Mouse (Mus musculus): ENCODE data around the gene Tspan18.

DNA sequence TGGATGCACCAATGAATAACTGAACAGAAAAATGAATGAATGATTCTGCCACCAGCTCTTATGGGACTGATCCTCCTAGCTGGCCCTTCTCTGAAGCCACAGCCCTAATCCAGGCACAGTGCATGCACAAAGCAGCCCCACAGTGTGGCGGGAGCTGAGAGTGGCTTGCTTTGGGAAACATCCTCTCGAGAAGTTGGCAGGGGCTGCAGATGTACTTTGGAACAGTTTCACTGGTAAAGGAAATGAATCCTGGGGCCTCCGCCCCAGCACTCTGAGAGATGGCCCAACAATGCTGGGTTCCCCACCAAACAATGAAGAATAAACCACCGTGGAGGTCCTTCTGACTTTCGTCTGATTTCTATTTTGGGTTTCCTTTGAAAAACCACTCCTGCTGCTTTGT is 64.2 kb downstream of the Tspan18 start:
- TF ChIP-seq CTCF (conservative IDR thresholded peaks at IDR 0.05; ENCODE audit: low read length) (no peak), NANOG (IDR thresholded peaks at IDR 0.05; ENCODE audit: borderline replicate concordance, low read length) (no peak), POU5F1 (IDR thresholded peaks at IDR 0.05; ENCODE audit: borderline replicate concordance, low read length) (no peak)
